Mouse (Mus musculus): ENCODE data around the gene Nop9.

Nop9 gene

GRCm38 (mm10) chr14:55745180-55745860, at the start of gene Nop9, which contains the start of gene Dhrs1:
Gene Nop9 (plus strand): TSS chr14:55745693.
Gene Dhrs1 (minus strand): TSS chr14:55745690.
- peak; percentile 83 for DNase-seq

- no peak for DNase-seq
Measured at GRCm38 (mm10) chr14:55697226-55697625, 48.3 kb upstream of the Nop9 start.

- no peak for DNase-seq
Measured at GRCm38 (mm10) chr14:55701131-55701530, 44.4 kb upstream of the Nop9 start.

DNA sequence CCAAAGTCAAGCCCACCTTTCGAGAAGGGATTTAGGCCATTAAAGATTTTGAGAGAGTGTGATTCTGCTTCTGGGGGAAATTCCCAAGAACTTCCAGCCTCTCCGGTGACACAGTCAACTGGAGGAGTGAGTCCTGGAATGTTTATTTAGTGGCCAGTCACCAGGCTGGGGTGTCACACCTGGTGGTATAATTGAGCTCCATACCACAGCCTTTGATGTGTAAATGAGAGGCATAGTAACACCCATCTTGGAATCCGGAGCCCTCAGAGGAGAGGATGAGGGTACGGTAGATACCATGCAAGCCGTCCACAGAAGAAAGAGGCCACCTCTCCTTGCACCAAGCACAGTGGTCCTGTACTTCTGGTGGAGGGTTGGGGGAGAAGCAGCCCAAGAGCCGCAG, 42.7 kb upstream of the Nop9 start:
- no peak for DNase-seq

- DNase-seq, result no peak
Measured at GRCm38 (mm10) chr14:55706051-55706600, 39.4 kb upstream of the Nop9 start.

DNA sequence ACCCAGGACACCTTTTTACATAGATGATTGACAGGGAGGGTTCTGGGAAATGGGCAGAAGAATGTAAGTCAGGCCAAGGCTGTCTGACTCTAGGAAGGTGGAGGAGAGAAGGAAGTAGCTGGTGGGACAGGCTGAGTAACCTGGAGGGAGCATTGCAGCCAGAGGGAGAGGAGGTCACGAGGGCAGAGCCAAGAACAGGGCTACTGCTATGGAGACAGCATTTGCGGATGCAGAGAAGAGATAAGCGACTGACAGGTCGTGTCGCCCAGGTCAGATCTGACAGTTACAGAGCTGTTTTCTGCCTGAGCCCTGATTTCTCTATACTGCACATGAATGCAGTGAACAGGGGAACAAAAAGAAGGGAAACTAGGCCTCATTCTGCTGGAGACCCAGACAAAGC, 38.1 kb upstream of the Nop9 start:
- DNase-seq, result no peak

DNA sequence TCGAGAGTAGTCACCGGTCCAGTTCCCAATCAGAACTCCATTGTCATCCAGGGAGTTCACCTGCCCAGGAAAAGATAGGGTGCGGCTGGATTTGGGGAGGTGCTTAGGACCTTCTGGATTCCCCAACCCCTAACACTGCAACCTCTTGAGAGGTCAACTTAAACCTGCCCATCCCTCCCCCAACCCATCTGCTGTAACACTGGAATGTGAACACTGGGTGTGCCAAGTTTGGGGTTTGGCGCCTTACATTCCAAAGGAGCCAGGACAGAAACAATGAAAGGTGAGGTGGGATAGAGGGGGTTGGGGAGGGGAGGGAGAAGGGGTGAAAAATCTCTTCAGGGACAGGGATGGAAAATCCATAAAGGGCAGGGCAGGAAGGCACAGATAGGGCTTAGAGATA, 36.0 kb upstream of the Nop9 start:
- DNase-seq, result no peak

- DNase-seq, result no peak
Measured at GRCm38 (mm10) chr14:55711786-55712185, 33.7 kb upstream of the Nop9 start.

DNA sequence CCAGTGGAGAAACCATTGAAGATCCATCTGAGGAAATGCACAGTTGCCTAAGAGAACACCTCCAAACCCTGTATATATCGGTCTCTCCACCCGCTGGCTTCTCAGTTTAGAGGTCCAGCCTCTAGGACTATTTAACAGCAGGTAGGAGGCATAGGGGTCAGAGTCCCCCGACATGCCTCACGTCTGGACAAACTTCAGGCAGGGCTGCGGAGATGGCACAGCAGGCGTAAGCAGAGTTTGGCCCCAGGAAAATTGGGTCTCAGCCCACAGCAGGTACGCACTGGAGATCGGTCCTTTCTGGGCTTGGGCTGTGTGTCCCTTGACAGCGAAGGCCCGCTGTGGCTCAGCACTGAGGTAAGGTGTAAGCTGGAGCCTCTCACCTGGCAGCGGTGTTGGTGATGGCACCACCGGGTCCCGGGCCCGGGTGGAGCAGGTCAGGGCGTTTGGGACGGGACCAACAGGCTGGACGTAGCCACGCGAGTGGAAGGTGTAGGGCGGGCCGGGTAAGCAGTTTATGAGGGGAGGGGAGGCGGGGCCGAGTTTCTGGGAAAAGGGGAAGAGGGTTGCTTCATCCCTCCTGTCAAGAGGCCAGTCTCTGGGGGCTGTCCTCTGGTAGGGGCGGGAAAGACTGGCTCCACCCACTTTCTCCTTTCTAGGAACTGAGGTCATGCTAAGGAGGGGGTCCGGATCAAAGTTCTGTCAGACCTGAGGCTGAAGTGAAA, 32.3 kb upstream of the Nop9 start:
- no peak for DNase-seq

DNA sequence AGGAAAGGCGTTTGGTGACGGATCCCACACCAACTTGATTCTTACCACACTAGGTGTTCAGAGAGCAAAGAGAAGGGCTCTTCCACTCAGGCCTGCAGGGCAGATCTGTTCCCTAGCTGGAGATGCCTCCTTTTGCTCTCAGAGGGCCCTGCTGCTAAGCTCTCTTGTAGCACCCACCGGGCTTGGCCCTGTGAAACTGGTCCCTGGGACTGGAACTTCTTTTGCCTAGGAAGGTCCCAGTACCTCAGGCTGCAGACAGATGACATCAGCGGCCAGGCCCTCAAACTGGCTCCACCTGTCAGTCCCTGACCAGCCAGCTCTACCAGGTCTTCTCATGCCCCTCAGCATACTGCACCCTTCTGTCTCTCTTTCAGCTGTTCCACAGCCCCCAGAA, 31.8 kb upstream of the Nop9 start, which contains the start of gene Tgm1:
Gene Tgm1 (minus strand): TSS at position 198 of the 394 bp plus-strand sequence.
- no peak for DNase-seq

- no peak for DNase-seq
Measured at GRCm38 (mm10) chr14:55714893-55715292, 30.6 kb upstream of the Nop9 start.

- DNase-seq, result no peak
Measured at GRCm38 (mm10) chr14:55716271-55716670, 29.2 kb upstream of the Nop9 start.

GRCm38 (mm10) chr14:55716884-55717283, 28.6 kb upstream of the Nop9 start:
- DNase-seq, result no peak

GRCm38 (mm10) chr14:55719737-55720136, 25.8 kb upstream of the Nop9 start:
- DNase-seq, result no peak

GRCm38 (mm10) chr14:55720666-55721065, 24.8 kb upstream of the Nop9 start:
- DNase-seq, result no peak

- no peak for DNase-seq
Measured at GRCm38 (mm10) chr14:55721076-55721475, 24.4 kb upstream of the Nop9 start.

DNA sequence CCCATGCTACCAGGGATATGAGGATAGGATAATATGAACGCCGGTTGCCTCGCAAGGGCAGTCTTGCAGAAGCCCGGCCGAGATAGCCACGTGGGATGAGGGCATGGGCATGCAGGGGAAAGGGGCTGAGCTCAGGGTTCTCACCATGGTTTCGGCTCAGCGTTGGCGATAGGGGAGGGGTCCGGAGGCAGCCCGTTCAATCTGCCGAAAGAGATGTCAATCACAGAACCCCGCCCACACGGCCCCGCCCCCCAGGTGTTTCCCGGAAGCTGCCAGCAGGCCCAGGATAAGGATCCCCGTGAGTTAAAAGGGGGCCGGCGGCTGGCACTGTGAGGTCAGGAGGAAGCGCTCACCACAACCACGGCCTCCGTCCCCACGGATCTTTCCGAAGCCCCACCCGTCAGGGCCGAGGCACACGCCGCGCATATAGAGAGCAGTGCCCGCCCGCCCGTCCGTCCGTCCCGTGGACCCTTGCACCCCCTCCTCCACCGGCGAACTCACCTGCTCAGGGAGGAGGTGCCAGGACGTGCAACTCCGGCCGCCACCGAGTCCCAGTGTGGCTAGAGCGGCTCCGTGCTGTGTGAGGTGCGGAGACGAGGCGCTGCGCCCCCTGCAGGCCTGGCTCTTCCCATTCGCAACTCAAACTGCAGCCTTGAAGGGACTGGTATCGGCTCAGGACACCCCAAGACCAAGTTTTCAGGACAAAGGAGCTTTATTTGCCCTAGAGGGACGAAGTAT, 23.6 kb upstream of the Nop9 start, which contains the start of gene Rabggta:
Gene Rabggta (minus strand): TSS at position 564 of the 738 bp plus-strand sequence.
- DNase-seq, result peak; percentile 95

DNA sequence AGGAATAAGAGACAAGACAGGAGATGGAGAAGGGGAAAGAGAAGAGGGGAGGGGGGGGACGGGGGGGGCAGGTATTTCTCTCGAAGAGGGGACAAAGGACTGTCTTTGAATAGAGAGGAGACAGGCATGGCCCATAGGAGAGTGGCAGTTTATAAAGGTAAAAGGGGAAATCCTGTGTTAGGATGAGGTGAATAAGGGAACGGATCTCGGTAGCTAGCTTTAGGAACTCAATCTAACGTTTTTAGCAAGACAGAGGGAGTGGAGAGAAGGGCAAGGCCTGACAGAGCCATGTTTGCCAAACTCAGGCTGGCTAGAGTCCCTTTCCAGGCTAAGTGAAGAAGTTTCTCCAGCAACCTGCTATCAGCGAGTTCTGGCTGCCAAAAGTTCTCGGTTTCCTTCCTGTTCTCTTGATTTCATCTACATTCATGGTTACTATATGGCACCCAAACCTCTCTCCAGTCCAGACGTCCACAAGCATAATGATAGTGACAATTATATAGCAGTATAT, 23.0 kb upstream of the Nop9 start:
- DNase-seq, result no peak

DNA sequence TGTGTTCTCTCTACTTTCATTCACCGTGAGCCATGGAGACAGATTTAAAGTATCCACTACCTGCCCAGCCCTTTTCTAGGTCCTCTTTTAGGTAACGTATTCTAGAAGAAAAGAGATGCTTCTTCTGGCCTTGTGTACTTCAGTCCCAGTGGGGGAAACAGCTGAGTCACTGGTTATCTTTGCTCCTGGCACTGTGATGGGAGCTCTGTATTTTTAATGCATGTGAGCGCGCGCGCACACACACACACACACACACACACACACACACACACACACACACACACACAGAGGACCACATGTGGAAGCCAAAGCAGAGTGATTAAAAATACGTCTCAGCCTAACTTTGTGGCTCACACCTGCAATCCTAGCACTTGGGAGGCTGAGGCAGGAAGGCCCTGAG, 22.1 kb upstream of the Nop9 start:
- DNase-seq, result no peak

DNA sequence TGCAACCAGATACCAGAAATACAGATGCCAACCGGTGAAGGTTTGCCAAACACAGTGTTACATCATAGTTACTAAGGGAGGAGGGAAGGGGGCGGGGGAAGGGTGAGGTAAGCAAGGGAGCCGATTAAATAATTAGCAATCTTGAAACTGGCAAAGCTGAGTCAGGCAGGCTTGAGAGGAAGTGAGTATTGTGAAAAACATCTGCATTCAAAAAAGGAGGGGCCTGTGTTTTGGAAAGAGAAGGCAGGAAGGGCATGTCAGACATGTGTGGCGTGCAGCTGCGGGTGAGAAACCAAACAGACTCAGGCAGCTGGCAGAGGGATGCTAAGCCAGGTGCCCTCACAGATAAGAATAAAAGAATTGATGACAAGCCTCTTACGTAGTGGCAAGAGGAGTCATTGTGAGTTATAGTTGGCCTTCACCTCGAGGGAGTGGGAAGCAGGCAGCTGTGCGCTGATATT, 21.1 kb upstream of the Nop9 start:
- DNase-seq, result no peak

DNA sequence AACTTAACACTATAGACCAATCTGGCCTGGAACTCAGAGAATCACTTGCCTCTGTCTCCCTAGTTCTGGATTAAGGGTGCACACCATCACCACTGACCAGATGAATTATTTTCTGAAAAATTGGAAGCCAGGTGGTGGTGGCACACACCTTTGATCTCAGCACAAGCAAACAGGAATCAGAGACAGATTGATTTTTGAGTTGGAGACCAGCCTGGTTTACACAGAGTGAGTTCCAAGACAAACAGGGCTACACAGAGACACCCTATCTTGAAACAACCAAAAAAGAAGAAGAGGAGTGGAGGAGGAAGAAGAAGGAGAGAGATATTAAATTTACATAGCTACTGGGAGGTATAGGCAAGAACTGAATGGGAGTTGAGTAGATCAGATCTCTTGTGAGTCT, 19.2 kb upstream of the Nop9 start:
- no peak for DNase-seq

GRCm38 (mm10) chr14:55727889-55728685, 17.4 kb upstream of the Nop9 start:
- DNase-seq, result no peak
